Mouse (Mus musculus): ENCODE measurements around the gene Hist1h2be. TPM values are rescaled to one million over a fixed set of nuclear protein-coding genes. Genes with fewer than 3 reads are reported as not detected.
"Not testable (repeated sequence)": the region's sequence is repeated elsewhere in the genome, so short reads cannot be mapped to it uniquely, and the experiment has no call there.

Gene Hist1h2be
- polyA plus RNA-seq, 1 experiment from 2014 or later = 1.5 TPM

DNA sequence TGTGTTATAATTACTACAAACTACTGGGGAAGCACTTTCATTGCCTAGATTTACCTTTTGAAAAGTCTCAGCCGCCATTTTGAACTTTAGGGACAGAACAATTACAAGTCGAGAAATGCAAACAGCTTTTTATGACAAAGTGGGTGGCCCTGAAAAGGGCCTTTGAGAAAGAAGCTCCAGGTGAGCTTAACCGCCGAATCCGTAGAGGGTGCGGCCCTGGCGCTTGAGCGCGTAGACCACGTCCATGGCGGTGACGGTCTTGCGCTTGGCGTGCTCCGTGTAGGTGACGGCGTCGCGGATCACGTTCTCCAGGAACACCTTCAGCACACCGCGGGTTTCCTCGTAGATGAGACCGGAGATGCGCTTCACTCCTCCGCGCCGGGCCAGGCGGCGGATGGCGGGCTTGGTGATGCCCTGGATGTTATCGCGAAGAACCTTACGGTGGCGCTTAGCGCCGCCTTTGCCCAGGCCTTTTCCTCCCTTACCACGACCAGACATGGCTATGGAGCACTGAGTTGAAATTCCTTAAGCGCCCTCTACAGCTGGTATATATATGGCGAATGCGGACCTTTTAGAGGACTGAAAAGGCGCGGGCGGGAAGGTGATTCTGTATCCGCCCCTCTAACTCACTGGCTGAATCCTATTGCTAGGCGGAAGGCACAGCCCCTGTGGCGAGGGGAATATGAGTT lies 69.6 kb downstream of the Hist1h2be start, which contains the start of gene Hist1h4f:
Gene Hist1h4f (minus strand): TSS at position 503 of the 689 bp plus-strand sequence.
- peak; percentile 84 for ATAC-seq (ENCODE audit: low read depth)
- peak; percentile 98 for DNase-seq (ENCODE audit: low spot score)
- H3K9ac ChIP-seq (ENCODE audit: low read depth, low read length) = peak within 1 kb of the TSS; percentile 70
- not testable (repeated sequence) for H3K36me3 ChIP-seq (ENCODE audit: control insufficient read depth, insufficient read depth, low read length); H3K9me3 ChIP-seq (ENCODE audit: control insufficient read depth, low read length); H3K27me3 ChIP-seq (replicated peaks; ENCODE audit: control insufficient read depth, insufficient read depth, low read length)
- WGBS = under 1% methylated on average over 34 of the region's 47 CpGs
- H3K27ac ChIP-seq (replicated peaks; ENCODE audit: low read depth, low read length) = peak within 1 kb of the TSS; percentile 93
- peaks cover 12% of the 10 kb centered on the region; the same call in 1 of the 2 replicates for H3K4me1 ChIP-seq (ENCODE audit: control insufficient read depth, insufficient read depth, low read length)
- peak within 1 kb of the TSS; percentile 64 for H3K4me2 ChIP-seq (ENCODE audit: low read depth, low read length)
- peak within 1 kb of the TSS; percentile 47 for H3K4me3 ChIP-seq (ENCODE audit: low read depth, low read length)

DNA sequence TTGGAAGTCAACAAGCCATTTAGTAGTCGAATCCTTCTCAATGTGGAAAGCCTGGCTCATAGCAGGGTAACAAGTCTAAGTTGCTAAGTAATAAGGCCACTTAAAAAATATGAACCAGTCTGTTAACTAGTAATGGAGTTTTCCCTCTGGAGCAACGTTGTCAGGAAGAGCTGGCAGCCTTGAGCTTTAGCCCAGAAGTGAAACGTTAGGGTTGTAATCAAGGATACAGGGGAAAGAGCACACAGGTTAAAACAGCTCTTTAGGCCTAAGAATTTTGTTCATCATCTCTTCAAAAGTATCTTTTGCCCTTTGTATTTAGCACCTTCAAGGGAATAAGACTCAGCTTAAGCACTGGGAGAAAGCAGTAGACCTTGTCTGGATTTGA lies 70.2 kb downstream of the Hist1h2be start:
- DNase-seq (ENCODE audit: low spot score) (no peak), ATAC-seq (ENCODE audit: low read depth) (no peak)
- peak overlapping the region; percentile 70 for H3K9ac ChIP-seq (ENCODE audit: low read depth, low read length)
- H3K36me3 ChIP-seq (ENCODE audit: control insufficient read depth, insufficient read depth, low read length) = no peaks in the 10 kb centered on the region
- peak overlapping the region; percentile 64 for H3K4me2 ChIP-seq (ENCODE audit: low read depth, low read length)
- peak overlapping the region; percentile 93 for H3K27ac ChIP-seq (replicated peaks; ENCODE audit: low read depth, low read length)
- 8% methylated on average over 3 of the region's 3 CpGs for WGBS
- H3K4me1 ChIP-seq (ENCODE audit: control insufficient read depth, insufficient read depth, low read length) = peaks cover 12% of the 10 kb centered on the region; the same call in 1 of the 2 replicates
- no peaks in the 10 kb centered on the region for H3K27me3 ChIP-seq (replicated peaks; ENCODE audit: control insufficient read depth, insufficient read depth, low read length)
- no peaks in the 10 kb centered on the region for H3K9me3 ChIP-seq (ENCODE audit: control insufficient read depth, low read length)
- H3K4me3 ChIP-seq (ENCODE audit: low read depth, low read length) = peak overlapping the region; percentile 47

DNA sequence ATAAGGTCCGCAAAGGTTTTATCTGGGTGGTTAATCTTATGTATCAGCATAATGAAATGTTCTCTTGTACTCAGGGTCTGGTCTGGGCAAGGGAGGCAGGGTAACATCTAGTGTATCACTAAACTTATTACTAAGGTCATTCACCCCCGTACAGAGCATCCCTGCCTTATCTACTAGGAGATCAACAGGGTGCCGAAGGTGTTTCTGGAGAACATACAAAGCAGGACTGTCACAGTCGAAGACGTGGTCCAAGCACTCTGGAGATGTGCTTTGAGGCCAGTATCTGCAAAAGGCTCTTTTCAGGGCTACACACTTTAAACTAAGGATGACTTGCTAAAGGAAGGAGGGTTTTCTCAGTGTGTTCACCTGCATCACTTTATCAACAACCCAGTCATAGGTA lies 74.2 kb downstream of the Hist1h2be start:
- no peaks in the 10 kb centered on the region for H3K27me3 ChIP-seq (replicated peaks; ENCODE audit: control insufficient read depth, insufficient read depth, low read length)
- ATAC-seq (ENCODE audit: low read depth) (no peak), DNase-seq (ENCODE audit: low spot score) (no peak)
- H3K4me1 ChIP-seq (ENCODE audit: control insufficient read depth, insufficient read depth, low read length) = peaks cover 7% of the 10 kb centered on the region; the same call in 1 of the 2 replicates
- no peak overlapping the region for H3K4me2 ChIP-seq (ENCODE audit: low read depth, low read length)
- H3K9me3 ChIP-seq (ENCODE audit: control insufficient read depth, low read length) = no peaks in the 10 kb centered on the region
- H3K4me3 ChIP-seq (ENCODE audit: low read depth, low read length) = no peak overlapping the region
- H3K36me3 ChIP-seq (ENCODE audit: control insufficient read depth, insufficient read depth, low read length) = no peaks in the 10 kb centered on the region
- WGBS = 74% methylated on average over 5 of the region's 5 CpGs
- H3K9ac ChIP-seq (ENCODE audit: low read depth, low read length) = no peak overlapping the region
- H3K27ac ChIP-seq (replicated peaks; ENCODE audit: low read depth, low read length) = no peak overlapping the region

DNA sequence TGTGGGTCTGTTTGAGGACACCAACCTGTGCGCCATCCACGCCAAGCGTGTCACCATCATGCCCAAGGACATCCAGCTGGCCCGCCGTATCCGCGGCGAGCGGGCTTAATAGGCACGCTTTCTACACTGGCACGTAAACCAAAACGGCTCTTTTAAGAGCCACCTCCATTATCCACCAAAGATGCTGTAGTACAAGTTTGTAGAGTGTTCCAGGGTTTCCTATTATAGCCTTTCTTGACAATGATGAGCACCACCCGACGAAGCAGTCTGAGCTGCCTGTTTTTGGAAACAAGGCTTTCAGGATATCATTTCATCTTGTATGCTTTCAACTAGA lies 76.2 kb downstream of the Hist1h2be start:
- not testable (repeated sequence) for H3K9me3 ChIP-seq (ENCODE audit: control insufficient read depth, low read length); DNase-seq (ENCODE audit: low spot score); H3K27me3 ChIP-seq (replicated peaks; ENCODE audit: control insufficient read depth, insufficient read depth, low read length); H3K36me3 ChIP-seq (ENCODE audit: control insufficient read depth, insufficient read depth, low read length); ATAC-seq (ENCODE audit: low read depth); H3K4me1 ChIP-seq (ENCODE audit: control insufficient read depth, insufficient read depth, low read length)
- Histone ChIP-seq H3K4me2 (ENCODE audit: low read depth, low read length) (peak overlapping the region; percentile 80), H3K4me3 (ENCODE audit: low read depth, low read length) (peak overlapping the region; percentile 46), H3K27ac (replicated peaks; ENCODE audit: low read depth, low read length) (peak overlapping the region; percentile 98), H3K9ac (ENCODE audit: low read depth, low read length) (peak overlapping the region; percentile 73)
- WGBS = 0% methylated on average over 3 of the region's 14 CpGs

DNA sequence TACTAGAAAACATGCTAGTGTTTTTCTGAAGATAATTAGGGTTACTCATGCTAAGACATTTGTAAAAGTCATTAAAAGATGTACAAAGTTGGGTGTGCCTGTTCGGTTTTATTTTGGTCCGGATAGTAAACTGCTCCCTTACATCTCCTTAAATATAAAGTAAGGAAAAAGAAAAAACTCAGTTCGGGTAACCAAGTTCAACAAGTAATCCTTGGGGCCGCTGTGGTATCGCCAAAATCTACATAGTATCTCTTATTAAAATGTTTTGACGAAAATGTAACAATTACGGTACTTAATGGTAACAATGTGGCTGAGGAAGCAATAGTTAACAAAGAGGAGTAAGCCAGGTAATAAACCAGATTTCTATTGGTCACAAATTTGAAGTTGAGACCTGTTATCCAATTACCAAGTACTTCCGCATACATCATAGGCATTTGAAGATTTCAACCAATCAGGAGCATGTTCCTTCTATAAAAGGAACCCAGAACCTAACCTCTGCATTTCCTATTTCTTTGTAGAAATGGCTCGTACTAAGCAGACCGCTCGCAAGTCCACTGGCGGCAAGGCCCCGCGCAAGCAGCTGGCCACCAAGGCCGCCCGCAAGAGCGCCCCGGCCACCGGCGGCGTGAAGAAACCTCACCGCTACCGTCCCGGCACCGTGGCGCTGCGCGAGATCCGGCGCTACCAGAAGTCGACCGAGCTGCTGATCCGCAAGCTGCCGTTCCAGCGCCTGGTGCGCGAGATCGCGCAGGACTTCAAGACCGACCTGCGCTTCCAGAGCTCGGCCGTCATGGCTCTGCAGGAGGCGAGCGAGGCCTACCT lies 76.7 kb downstream of the Hist1h2be start, which contains the start of gene Hist1h3f:
Gene Hist1h3f (plus strand): TSS at position 88 of the 822 bp plus-strand sequence.
- Histone ChIP-seq H3K4me2 (ENCODE audit: low read depth, low read length) (peak within 1 kb of the TSS; percentile 80), H3K9me3 (ENCODE audit: control insufficient read depth, low read length) (no peaks in the 10 kb centered on the region), H3K4me3 (ENCODE audit: low read depth, low read length) (peak within 1 kb of the TSS; percentile 46), H3K4me1 (ENCODE audit: control insufficient read depth, insufficient read depth, low read length) (0 out of 2 replicates have a peak, but pooled peaks cover 3% of the 10 kb centered on the region), H3K27ac (replicated peaks; ENCODE audit: low read depth, low read length) (peak within 1 kb of the TSS; percentile 98), H3K27me3 (replicated peaks; ENCODE audit: control insufficient read depth, insufficient read depth, low read length) (no peaks in the 10 kb centered on the region), H3K9ac (ENCODE audit: low read depth, low read length) (peak within 1 kb of the TSS; percentile 73), H3K36me3 (ENCODE audit: control insufficient read depth, insufficient read depth, low read length) (no peaks in the 10 kb centered on the region)
- ATAC-seq (ENCODE audit: low read depth) = peak; percentile 89
- WGBS = under 1% methylated on average over 14 of the region's 45 CpGs
- peak; percentile 98 for DNase-seq (ENCODE audit: low spot score)

DNA sequence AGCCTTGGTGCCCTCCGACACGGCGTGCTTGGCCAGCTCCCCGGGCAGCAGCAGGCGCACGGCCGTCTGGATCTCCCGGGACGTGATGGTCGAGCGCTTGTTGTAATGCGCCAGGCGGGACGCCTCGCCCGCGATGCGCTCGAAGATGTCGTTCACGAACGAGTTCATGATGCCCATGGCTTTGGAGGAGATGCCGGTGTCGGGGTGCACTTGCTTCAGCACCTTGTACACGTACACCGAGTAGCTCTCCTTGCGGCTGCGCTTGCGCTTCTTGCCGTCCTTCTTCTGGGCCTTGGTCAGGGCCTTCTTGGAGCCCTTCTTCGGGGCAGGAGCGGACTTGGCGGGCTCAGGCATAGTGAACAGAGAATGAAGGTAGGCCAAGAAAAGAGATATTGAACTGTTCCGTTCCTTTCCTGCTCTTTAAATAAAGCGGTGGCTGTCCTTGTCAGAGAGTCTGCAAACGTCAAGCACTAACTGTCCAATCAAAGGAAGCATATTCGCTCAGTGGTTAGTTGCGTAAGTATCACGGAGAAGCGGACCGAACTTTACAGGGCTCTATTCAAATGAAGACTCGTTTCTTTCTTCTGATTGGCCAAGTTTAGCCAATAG lies 77.8 kb downstream of the Hist1h2be start, which contains the start of gene Hist1h2bh:
Gene Hist1h2bh (minus strand): TSS at position 394 of the 609 bp plus-strand sequence.
- ATAC-seq (ENCODE audit: low read depth) (peak; percentile 95), DNase-seq (ENCODE audit: low spot score) (peak; percentile 99)
- Histone ChIP-seq H3K9ac (ENCODE audit: low read depth, low read length) (peak within 1 kb of the TSS; percentile 73), H3K27ac (replicated peaks; ENCODE audit: low read depth, low read length) (peak within 1 kb of the TSS; percentile 98), H3K4me2 (ENCODE audit: low read depth, low read length) (peak within 1 kb of the TSS; percentile 80), H3K4me3 (ENCODE audit: low read depth, low read length) (peak within 1 kb of the TSS; percentile 46)
- not testable (repeated sequence) for H3K36me3 ChIP-seq (ENCODE audit: control insufficient read depth, insufficient read depth, low read length); H3K4me1 ChIP-seq (ENCODE audit: control insufficient read depth, insufficient read depth, low read length); H3K9me3 ChIP-seq (ENCODE audit: control insufficient read depth, low read length); H3K27me3 ChIP-seq (replicated peaks; ENCODE audit: control insufficient read depth, insufficient read depth, low read length)
- WGBS = under 1% methylated on average over 22 of the region's 42 CpGs

DNA sequence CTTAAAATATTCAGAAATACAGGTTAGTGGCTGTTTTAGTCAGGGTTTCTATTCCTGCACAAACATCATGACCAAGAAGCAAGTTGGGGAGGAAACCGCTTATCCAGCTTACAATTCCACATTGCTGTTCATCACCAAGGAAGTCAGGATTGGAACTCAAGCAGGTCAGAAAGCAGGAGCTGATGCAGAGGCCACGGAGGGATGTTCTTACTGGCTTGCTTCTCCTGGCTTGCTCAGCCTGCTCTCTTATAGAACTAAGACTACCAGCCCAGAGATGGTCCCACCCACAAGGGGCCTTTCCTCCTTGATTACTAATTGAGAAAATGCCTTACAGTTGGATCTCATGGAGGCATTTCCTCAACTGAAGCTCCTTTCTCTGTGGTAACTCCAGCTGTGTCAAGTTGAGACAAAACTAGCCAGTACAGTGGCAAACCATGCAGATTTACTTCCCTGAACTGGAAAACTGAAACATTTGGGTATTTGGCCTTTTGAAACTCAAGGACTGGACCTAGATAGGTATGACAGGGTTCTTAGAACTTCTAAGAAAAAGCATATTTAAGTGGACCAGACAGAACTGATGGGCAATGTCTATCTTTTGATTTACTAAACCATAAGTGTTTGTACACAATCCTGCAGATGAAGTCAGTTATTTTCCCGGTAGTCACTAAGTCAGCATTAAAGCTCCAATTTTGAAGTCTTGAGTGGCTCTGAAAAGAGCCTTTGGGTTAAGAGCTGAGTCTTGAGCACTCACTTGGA lies 78.5 kb downstream of the Hist1h2be start:
- peak overlapping the region; percentile 67 for H3K9ac ChIP-seq (ENCODE audit: low read depth, low read length)
- WGBS = 12% methylated on average over 3 of the region's 3 CpGs
- ATAC-seq (ENCODE audit: low read depth); H3K4me1 ChIP-seq (ENCODE audit: control insufficient read depth, insufficient read depth, low read length); H3K36me3 ChIP-seq (ENCODE audit: control insufficient read depth, insufficient read depth, low read length); H3K9me3 ChIP-seq (ENCODE audit: control insufficient read depth, low read length); DNase-seq (ENCODE audit: low spot score); H3K27me3 ChIP-seq (replicated peaks; ENCODE audit: control insufficient read depth, insufficient read depth, low read length): not testable (repeated sequence)
- peak overlapping the region; percentile 80 for H3K4me2 ChIP-seq (ENCODE audit: low read depth, low read length)
- H3K4me3 ChIP-seq (ENCODE audit: low read depth, low read length) = peak overlapping the region; percentile 46
- peak overlapping the region; percentile 86 for H3K27ac ChIP-seq (replicated peaks; ENCODE audit: low read depth, low read length)

DNA sequence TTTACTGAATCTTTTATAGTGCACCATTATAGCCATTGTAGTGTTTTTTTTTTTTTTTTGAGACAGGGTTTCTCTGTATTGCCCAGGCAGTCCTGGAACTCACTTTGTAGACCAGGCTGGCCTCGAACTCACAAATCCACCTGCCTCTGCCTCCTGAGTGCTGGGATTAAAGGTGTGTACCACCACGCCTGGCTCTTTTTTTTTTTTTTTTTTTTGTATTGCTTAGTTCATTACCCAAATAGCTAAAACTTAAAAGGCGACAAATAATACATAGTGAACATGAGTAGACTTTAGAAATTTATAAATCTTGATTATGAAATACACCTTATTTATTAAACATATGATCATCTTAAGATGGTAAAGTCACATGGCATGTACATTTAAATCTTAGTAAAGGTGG lies 79.4 kb downstream of the Hist1h2be start:
- no peaks in the 10 kb centered on the region for H3K27me3 ChIP-seq (replicated peaks; ENCODE audit: control insufficient read depth, insufficient read depth, low read length)
- WGBS = 79% methylated on average over 3 of the region's 3 CpGs
- 0 out of 2 replicates have a peak, but pooled peaks cover 14% of the 10 kb centered on the region for H3K4me1 ChIP-seq (ENCODE audit: control insufficient read depth, insufficient read depth, low read length)
- H3K4me3 ChIP-seq (ENCODE audit: low read depth, low read length) = peak overlapping the region; percentile 46; the same call in 1 of the 2 replicates
- no peak overlapping the region for H3K9ac ChIP-seq (ENCODE audit: low read depth, low read length)
- H3K27ac ChIP-seq (replicated peaks; ENCODE audit: low read depth, low read length) = no peak overlapping the region
- ATAC-seq (ENCODE audit: low read depth) (no peak), DNase-seq (ENCODE audit: low spot score) (no peak)
- no peaks in the 10 kb centered on the region for H3K9me3 ChIP-seq (ENCODE audit: control insufficient read depth, low read length)
- H3K4me2 ChIP-seq (ENCODE audit: low read depth, low read length) = peak overlapping the region; percentile 80
- no peaks in the 10 kb centered on the region for H3K36me3 ChIP-seq (ENCODE audit: control insufficient read depth, insufficient read depth, low read length)

Measured in embryonic facial prominence, embryonic 14.5 days (tissue).